18 mouse cellular contexts compared by ENCODE assay signal in the genomic region with DNA sequence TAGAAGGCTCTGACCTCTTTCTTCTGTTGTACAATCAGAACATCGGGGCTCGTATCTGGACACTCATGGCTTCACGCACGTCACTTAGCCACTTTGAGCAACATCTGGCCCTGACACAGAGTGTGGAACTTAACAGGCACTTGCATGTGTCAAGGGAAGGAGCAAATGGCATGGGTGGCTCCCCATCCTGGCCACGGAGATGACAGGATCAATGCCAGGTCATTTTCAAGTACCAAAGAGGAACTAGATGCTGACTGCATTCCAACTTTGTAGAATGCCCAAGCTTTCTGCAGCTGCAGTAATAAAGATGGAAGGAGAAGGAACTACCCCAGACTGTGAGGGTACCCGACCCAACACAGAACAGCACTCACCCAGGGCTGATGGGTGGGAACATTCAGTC.
"Had no signal": no experiment of that assay in that cellular context is flagged by ENCODE, and none has a peak within 500 bp of the region (broad histone marks: within the 10 kb centered on the region; RNA-seq: fewer than 3 reads in every experiment).

No protein-coding gene starts in this region.

- H3K36me3 ChIP-seq: midbrain, embryonic 12.5 days; neural tube, embryonic 13.5 days; neural tube, embryonic 15.5 days had no signal

- H3K4me2 ChIP-seq: lung, embryonic 14.5 days; midbrain, embryonic 12.5 days; neural tube, embryonic 13.5 days; neural tube, embryonic 15.5 days had no signal

- ATAC-seq: midbrain, embryonic 16.5 days had no signal

- H3K4me3 ChIP-seq: midbrain, embryonic 12.5 days; myocyte; neural tube, embryonic 13.5 days; neural tube, embryonic 15.5 days had no signal

- H3K9me3 ChIP-seq: midbrain, embryonic 12.5 days; neural tube, embryonic 13.5 days; neural tube, embryonic 15.5 days had no signal

- H3K27ac ChIP-seq: midbrain, embryonic 12.5 days; neural tube, embryonic 13.5 days; neural tube, embryonic 15.5 days had no signal

- DNase-seq: lung, adult 18-20 months; lung, embryonic 14.5 days; lung, postnatal 10 days; lung, postnatal 4 days; midbrain, embryonic 14.5 days; retina, postnatal 1 day; right cerebral cortex, adult 18-20 months; right cerebral cortex, postnatal 25 days; right cerebral cortex, postnatal 4 days; spleen, adult 18-20 months; thymus, adult 18-20 months; thymus, postnatal 14 days; thymus, postnatal 36 days had no signal

- H3K27me3 ChIP-seq: midbrain, embryonic 12.5 days; neural tube, embryonic 13.5 days; neural tube, embryonic 15.5 days had no signal

- H3K9ac ChIP-seq: lung, embryonic 14.5 days; midbrain, embryonic 12.5 days; neural tube, embryonic 13.5 days; neural tube, embryonic 15.5 days had no signal
